Mouse (Mus musculus) liver, postnatal 0 days (tissue): ENCODE measurements around the gene Sema5a. TPM values are rescaled to one million over a fixed set of nuclear protein-coding genes. Genes with fewer than 3 reads are reported as not detected.

Source experiments
- ATAC-seq: fragments of 200-750 bp; cut with Nextera tagmentation; 2 replicates; pipeline ENCODE4 v1.8.0; 2017; ENCODE audit warnings: mild to moderate bottlenecking, moderate library complexity
- DNase-seq: peaks from one replicate; pipeline ENCODE4 v3.0.0-alpha.2; 2016
- H3K27ac ChIP-seq: fragments of 300-500 bp; sonication (generic); 2 replicates; pipeline ENCODE4 v1.5.1; 2014; ENCODE audit warnings: antibody characterized with exemption, moderate library complexity, mild to moderate bottlenecking, low read depth
- H3K27me3 ChIP-seq: fragments of 300-500 bp; sonication (generic); 2 replicates; pipeline ENCODE4 v1.6.1; 2014; ENCODE audit warnings: low read length, control low read depth, mixed read lengths; ENCODE audit not compliant: insufficient read depth
- H3K36me3 ChIP-seq: fragments of 300-500 bp; sonication (generic); replicated peaks from 2 replicates; pipeline ENCODE4 v1.6.1; 2014; ENCODE audit warnings: mild to moderate bottlenecking, control low read depth, low read length, moderate library complexity, mixed read lengths; ENCODE audit not compliant: insufficient read depth
- H3K4me1 ChIP-seq: fragments of 300-500 bp; sonication (generic); 2 replicates; pipeline ENCODE4 v1.6.1; 2014; ENCODE audit warnings: antibody characterized with exemption, mild to moderate bottlenecking, control low read depth; ENCODE audit not compliant: insufficient read depth
- H3K4me2 ChIP-seq: fragments of 300-500 bp; sonication (generic); 2 replicates; pipeline ENCODE4 v1.6.1; 2014; ENCODE audit warnings: low read depth, mild to moderate bottlenecking, low read length, moderate library complexity, mixed read lengths
- H3K4me3 ChIP-seq: fragments of 300-500 bp; sonication (generic); 2 replicates; pipeline ENCODE4 v1.5.1; 2014; ENCODE audit warnings: low read depth, low read length
- H3K9ac ChIP-seq: fragments of 300-500 bp; sonication (generic); replicated peaks from 2 replicates; pipeline ENCODE4 v1.6.1; 2014; ENCODE audit warnings: mild to moderate bottlenecking, moderate library complexity
- H3K9me3 ChIP-seq: fragments of 300-500 bp; sonication (generic); 2 replicates; pipeline ENCODE4 v1.6.1; 2016; ENCODE audit warnings: mild to moderate bottlenecking, control low read depth, low read length, mixed read lengths
- CTCF ChIP-seq: sonication (generic); IDR thresholded peaks from 2 replicates; pipeline ENCODE4 v1.5.1; 2016; ENCODE audit warnings: antibody characterized with exemption, low read depth
- EP300 ChIP-seq: IDR thresholded peaks from 2 replicates; pipeline ENCODE4 v1.6.1; 2016; ENCODE audit warnings: antibody characterized with exemption, low read depth, mild to moderate bottlenecking
- WGBS: fragments of 180-500 bp; shearing (Covaris S2); extraction: QIAGEN DNeasy Blood & Tissue Kit; methylation state at CpG from one replicate; pipeline ENCODE4 v1.1.7; 2014; ENCODE audit not compliant: insufficient replicate concordance; 5-methylcytosine and 5-hydroxymethylcytosine counted together
- polyA plus RNA-seq: library from polyadenylated mRNA; unstranded; fragments of >200 nt; fragmentation: Nextera tagmentation; extraction: Ambion mirVana; gene quantifications from 2 replicates; pipeline ENCODE4 v1.2.1, GENCODE M21; 2015

Gene Sema5a
- polyA plus RNA-seq, 1 experiment from 2014 or later: 0.36 TPM

DNA sequence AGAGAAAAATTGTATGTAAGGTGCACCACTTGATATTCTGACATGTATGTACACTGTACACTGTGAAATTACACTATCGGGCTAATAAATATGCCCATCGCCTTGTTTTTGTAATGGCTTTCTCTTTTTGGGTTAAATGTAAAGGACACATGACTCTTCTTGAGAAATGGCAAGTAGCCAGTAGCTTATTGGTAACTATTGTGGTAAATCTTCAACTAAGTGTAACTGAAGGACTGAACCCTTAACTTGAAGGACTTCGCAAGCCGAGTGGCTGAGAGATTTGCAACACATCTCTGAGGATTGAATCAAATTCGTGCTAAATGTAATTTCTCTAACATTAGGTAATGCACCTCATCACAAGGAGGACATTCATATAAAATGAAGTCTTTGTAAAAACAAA is 349.1 kb downstream of the Sema5a start:
- 81% methylated on average over 5 of the region's 5 CpGs for WGBS
- DNase-seq (no peak), ATAC-seq (no peak)
- H3K9ac ChIP-seq: no peak overlapping the region
- no peaks in the 10 kb centered on the region for H3K9me3 ChIP-seq
- H3K36me3 ChIP-seq: no peaks in the 10 kb centered on the region
- no peak overlapping the region for H3K27ac ChIP-seq
- no peaks in the 10 kb centered on the region for H3K27me3 ChIP-seq
- no peaks in the 10 kb centered on the region for H3K4me1 ChIP-seq
- H3K4me2 ChIP-seq: no peak overlapping the region
- no peak overlapping the region for H3K4me3 ChIP-seq
- no peak for TF ChIP-seq CTCF
- no peak for TF ChIP-seq EP300

DNA sequence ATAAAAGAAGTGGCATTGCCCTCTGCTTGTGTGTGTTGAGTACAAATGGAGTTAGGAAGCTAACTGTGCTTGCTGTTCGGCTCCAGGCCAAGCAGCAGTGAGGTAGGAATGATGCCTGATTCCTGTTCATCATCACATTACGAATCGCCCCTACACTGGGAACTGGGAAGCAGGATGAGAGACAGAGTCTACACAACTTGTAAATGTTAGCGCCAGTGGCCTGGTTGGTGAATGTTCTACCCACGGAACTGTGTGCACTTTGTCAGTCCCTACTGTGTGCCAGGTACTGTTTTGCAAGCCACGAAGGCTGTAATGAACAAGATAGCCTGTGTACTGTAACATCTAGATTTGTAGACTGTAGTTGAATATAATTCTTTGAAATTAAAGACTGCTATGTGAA is 352.0 kb downstream of the Sema5a start:
- Histone ChIP-seq H3K9ac (no peak overlapping the region), H3K4me2 (no peak overlapping the region), H3K27me3 (no peaks in the 10 kb centered on the region), H3K4me1 (no peaks in the 10 kb centered on the region), H3K9me3 (no peaks in the 10 kb centered on the region), H3K27ac (no peak overlapping the region), H3K4me3 (no peak overlapping the region), H3K36me3 (no peaks in the 10 kb centered on the region)
- DNase-seq: no peak
- TF ChIP-seq EP300 (no peak), CTCF (no peak)
- no peak for ATAC-seq
- 80% methylated on average over 6 of the region's 6 CpGs for WGBS

DNA sequence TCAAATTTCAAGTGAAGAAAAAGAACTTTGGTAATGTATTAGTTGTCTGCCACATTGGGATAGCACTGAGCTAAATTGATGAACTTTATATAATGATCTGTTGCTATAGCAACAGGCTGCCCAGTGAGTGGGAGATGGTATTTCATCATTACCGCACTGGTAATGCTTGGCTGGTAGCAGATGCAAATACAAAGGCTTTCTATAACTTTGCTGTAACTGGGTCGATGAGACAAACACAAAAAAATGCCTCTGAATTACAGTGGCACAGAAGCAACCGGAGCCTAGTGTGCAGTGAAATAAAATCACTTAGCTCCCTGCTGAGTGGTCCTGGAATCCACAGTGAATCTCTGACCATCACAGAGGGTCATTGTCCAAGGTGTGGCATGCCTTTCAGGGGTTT is 352.6 kb downstream of the Sema5a start:
- WGBS: 81% methylated on average over 3 of the region's 3 CpGs
- H3K27me3 ChIP-seq: no peaks in the 10 kb centered on the region
- ATAC-seq: no peak
- H3K4me2 ChIP-seq: no peak overlapping the region
- H3K4me1 ChIP-seq: no peaks in the 10 kb centered on the region
- DNase-seq: no peak
- no peak overlapping the region for H3K27ac ChIP-seq
- H3K36me3 ChIP-seq: no peaks in the 10 kb centered on the region
- no peaks in the 10 kb centered on the region for H3K9me3 ChIP-seq
- H3K4me3 ChIP-seq: no peak overlapping the region
- H3K9ac ChIP-seq: no peak overlapping the region
- TF ChIP-seq CTCF (no peak), EP300 (no peak)

DNA sequence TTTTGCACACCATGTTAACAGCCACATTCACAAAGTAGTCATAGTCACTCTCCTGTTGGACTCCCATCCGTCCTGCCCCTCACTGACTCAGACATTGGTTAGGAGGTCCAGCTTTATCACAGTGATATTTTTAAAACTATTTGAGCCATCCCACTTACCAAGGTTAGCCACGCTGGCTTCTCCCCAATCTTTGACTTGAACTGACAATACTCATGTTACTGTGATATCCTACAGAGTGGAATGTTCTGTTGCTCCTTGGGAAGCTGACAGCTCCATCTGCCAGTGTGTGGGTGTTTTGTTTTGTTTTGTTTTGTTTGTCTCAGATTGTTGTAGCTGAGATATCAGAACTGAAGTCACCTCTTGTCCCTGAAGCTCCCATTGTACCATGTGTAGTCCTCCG is 362.6 kb downstream of the Sema5a start:
- no peak overlapping the region for H3K27ac ChIP-seq
- H3K36me3 ChIP-seq: no peaks in the 10 kb centered on the region
- H3K4me2 ChIP-seq: no peak overlapping the region
- no peak for DNase-seq
- TF ChIP-seq EP300 (no peak), CTCF (no peak)
- H3K4me3 ChIP-seq: no peak overlapping the region
- H3K4me1 ChIP-seq: no peaks in the 10 kb centered on the region
- 72% methylated on average over 3 of the region's 3 CpGs for WGBS
- no peak overlapping the region for H3K9ac ChIP-seq
- no peaks in the 10 kb centered on the region for H3K27me3 ChIP-seq
- H3K9me3 ChIP-seq: no peaks in the 10 kb centered on the region
- ATAC-seq: no peak

DNA sequence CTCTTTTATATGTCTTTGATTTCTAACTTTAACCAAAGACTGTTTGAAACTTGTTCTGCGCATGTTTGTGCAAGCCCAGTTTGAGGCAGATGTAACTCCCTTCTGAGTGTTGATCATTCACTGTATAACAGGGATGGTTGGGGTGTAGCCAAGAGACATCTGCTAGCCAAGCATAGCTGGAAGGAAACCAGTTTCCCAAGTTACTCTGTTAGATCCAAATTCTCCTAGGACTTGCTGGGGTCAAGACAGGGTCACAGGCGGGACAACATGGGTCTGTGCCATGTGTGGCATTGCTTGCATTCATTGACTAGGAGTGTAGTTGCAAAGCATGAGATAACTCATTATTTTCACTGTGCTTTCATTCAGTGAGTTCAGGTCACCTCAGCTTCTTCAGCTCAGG is 366.2 kb downstream of the Sema5a start:
- no peaks in the 10 kb centered on the region for H3K36me3 ChIP-seq
- no peak for ATAC-seq
- H3K9me3 ChIP-seq: no peaks in the 10 kb centered on the region
- H3K27ac ChIP-seq: no peak overlapping the region
- H3K9ac ChIP-seq: no peak overlapping the region
- H3K4me1 ChIP-seq: no peaks in the 10 kb centered on the region; the same call in 1 of the 2 replicates
- H3K27me3 ChIP-seq: no peaks in the 10 kb centered on the region
- H3K4me3 ChIP-seq: no peak overlapping the region
- TF ChIP-seq EP300: no peak
- no peak for TF ChIP-seq CTCF
- 86% methylated on average over 2 of the region's 2 CpGs for WGBS
- no peak for DNase-seq
- no peak overlapping the region for H3K4me2 ChIP-seq

DNA sequence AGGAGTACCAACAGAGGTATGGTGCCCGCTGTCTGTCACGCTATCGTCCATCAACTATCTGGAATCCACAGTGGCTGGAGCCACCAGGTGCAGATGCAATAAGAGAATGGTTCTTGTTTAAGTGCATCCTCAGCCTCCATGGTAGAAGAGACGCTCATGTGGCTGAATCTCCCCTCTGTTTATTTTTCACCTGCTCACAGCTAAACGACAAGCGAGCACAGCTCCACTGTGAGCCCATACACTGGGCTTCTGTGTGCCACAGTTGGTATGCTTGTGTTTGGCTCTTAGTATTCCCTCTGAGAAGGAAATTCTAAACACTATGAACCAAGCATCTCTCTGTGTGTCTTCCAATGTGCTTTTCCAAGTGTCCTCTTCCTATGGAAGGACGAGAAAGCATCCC is 366.6 kb downstream of the Sema5a start:
- no peaks in the 10 kb centered on the region for H3K36me3 ChIP-seq
- H3K27me3 ChIP-seq: no peaks in the 10 kb centered on the region
- no peak overlapping the region for H3K9ac ChIP-seq
- no peak overlapping the region for H3K4me2 ChIP-seq
- H3K9me3 ChIP-seq: no peaks in the 10 kb centered on the region
- no peak for TF ChIP-seq EP300
- TF ChIP-seq CTCF: no peak
- DNase-seq: no peak
- H3K4me3 ChIP-seq: no peak overlapping the region
- H3K27ac ChIP-seq: no peak overlapping the region
- WGBS: 78% methylated on average over 7 of the region's 7 CpGs
- H3K4me1 ChIP-seq: no peaks in the 10 kb centered on the region; the same call in 1 of the 2 replicates
- no peak for ATAC-seq

DNA sequence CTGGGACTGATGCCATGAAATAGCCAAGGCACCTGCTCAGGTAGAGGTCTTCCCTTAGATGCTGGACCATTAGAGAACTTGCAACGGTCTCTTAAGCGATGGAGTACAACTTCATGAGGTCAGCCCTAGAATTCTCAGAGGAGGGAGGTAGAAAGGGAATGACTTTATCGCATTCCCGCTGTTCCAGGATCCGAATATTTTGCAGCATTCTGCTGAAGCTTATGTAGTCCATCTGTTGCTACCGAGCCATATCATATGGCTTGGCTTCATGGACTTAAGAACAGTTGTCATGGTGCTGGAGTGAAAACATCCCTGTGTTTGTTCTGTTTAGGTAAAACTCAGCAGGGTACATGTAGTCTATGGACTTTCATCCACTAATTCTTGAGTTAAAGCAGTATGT is 369.1 kb downstream of the Sema5a start:
- DNase-seq: no peak
- 82% methylated on average over 6 of the region's 6 CpGs for WGBS
- Histone ChIP-seq H3K27me3 (no peaks in the 10 kb centered on the region), H3K36me3 (no peaks in the 10 kb centered on the region), H3K4me3 (no peak overlapping the region), H3K4me1 (no peaks in the 10 kb centered on the region; the same call in 1 of the 2 replicates), H3K9me3 (no peaks in the 10 kb centered on the region), H3K4me2 (no peak overlapping the region), H3K9ac (no peak overlapping the region), H3K27ac (no peak overlapping the region)
- TF ChIP-seq EP300: no peak
- no peak for TF ChIP-seq CTCF
- no peak for ATAC-seq
